Mouse (Mus musculus) liver, embryonic 14.5 days (tissue): ENCODE results near the gene Nr1h4.

ENCODE experiments used
- CTCF ChIP-seq: IDR thresholded peaks from 2 replicates; pipeline ENCODE4 v1.5.1; 2016; ENCODE audit warnings: antibody characterized with exemption, low read depth, control low read depth
- EP300 ChIP-seq: IDR thresholded peaks from 2 replicates; pipeline ENCODE4 v1.6.1; 2016; ENCODE audit warnings: antibody characterized with exemption, low read depth

DNA sequence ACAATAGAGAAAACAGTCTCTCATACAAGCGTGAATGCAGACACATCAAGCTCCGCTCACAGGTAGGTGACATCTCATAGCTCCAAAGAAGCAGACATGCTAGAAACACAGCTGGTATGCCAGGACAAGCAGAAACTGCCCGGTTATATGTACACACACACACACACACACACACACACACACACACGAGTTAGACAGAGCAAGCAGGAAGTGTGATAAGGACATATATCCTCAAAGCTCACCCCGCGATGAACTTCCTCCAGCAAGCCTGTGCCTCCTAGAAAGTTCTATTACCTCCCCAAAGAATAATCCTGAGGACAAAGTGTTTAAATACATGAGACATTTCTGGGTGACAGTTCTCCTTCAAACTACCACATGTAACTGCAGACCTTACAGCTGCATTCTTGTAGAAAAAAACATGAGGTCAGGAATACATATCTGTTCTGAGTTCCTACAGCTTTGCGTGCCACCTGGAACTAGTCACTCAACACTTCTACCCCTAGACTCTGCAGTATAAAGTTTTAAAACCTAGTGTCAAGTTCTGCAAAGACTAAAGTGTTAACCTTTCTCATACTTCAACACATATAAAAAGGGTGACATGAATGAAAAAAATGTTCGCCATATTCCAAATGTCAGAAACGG lies 11.5 kb downstream of the Nr1h4 start:
- TF ChIP-seq CTCF (no peak), EP300 (no peak)
